Comparison of ENCODE assay signal across 19 mouse cellular contexts in the genomic region with DNA sequence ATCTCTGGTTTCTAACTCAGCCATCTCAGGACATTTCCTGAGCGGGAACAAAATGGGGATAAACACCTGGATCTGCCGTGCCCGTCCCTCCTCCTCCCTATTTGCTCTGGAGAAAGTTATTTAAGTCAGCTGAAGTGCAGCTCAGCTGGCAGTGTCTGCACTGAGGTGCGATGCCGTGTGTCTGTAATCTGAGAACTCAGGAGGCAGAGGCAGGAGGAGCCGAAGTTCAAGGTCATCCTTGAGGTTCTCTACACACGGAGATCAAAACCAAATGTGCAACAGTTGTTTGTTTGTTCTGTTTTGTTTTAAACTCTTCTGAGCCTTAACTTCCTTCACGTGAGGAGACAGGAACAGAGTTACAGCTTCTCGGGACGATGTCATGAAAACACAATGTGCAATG.
"Had no signal": no experiment of that assay in that cellular context is flagged by ENCODE, and none has a peak within 500 bp of the region (broad histone marks: within the 10 kb centered on the region; RNA-seq: fewer than 3 reads in every experiment).

No protein-coding gene starts in this region.

- H3K9me3 ChIP-seq: midbrain, embryonic 10.5 days; midbrain, embryonic 12.5 days; neural tube, embryonic 13.5 days; neural tube, embryonic 15.5 days had no signal

- H3K36me3 ChIP-seq: neural tube, embryonic 15.5 days had no signal

- DNase-seq: lung, adult 18-20 months; lung, postnatal 10 days; lung, postnatal 4 days; midbrain, embryonic 14.5 days; retina, postnatal 1 day; right cerebral cortex, adult 18-20 months; right cerebral cortex, postnatal 25 days; right cerebral cortex, postnatal 4 days; spleen, adult 18-20 months; thymus, adult 18-20 months; thymus, postnatal 14 days; thymus, postnatal 36 days had no signal

- H3K27ac ChIP-seq: midbrain, embryonic 10.5 days; midbrain, embryonic 12.5 days; neural tube, embryonic 13.5 days; neural tube, embryonic 15.5 days had no signal

- H3K9ac ChIP-seq: lung, embryonic 14.5 days; midbrain, embryonic 12.5 days; neural tube, embryonic 13.5 days; neural tube, embryonic 15.5 days had no signal

- ATAC-seq: midbrain, embryonic 16.5 days had no signal

- H3K4me2 ChIP-seq: lung, embryonic 14.5 days; midbrain, embryonic 12.5 days; neural tube, embryonic 13.5 days; neural tube, embryonic 15.5 days had no signal

- H3K4me3 ChIP-seq: midbrain, embryonic 10.5 days; midbrain, embryonic 12.5 days; myocyte; neural tube, embryonic 13.5 days; neural tube, embryonic 15.5 days had no signal

- H3K27me3 ChIP-seq: midbrain, embryonic 12.5 days; neural tube, embryonic 13.5 days; neural tube, embryonic 15.5 days had no signal
